Comparison of ENCODE assay signal across 10 mouse cellular contexts in genomic region chr8:77487590-77488214, GRCm38 (mm10). TPM values are rescaled to one million over a fixed set of nuclear protein-coding genes. Genes with fewer than 3 reads are reported as not detected.
DNase-seq lines count a peak whose midpoint lies in the region; ATAC-seq and TF ChIP-seq lines count a peak whose summit lies in the region.
"Had no signal": no experiment of that assay in that cellular context is flagged by ENCODE, and none has a peak within 500 bp of the region (broad histone marks: within the 10 kb centered on the region; RNA-seq: fewer than 3 reads in every experiment).

No protein-coding gene starts in this region.

- no peak overlapping the region for H3K4me3 ChIP-seq in liver, embryonic 13.5 days (replicated peaks)
- H3K4me3 ChIP-seq in liver, embryonic 12.5 days = no peak overlapping the region
- H3K4me3 ChIP-seq in heart, embryonic 13.5 days = no peak overlapping the region
- H3K4me3 ChIP-seq in myocyte = no peak overlapping the region
- H3K4me3 ChIP-seq: hindbrain, embryonic 15.5 days; neural tube, embryonic 12.5 days had no signal

- TF ChIP-seq POLR2A in myocyte (IDR thresholded peaks at IDR 0.05; ENCODE audit: insufficient read length, low read depth) = no peak

- no peak overlapping the region for H3ac ChIP-seq in myocyte (ENCODE audit: control insufficient read depth, insufficient read length)

- no peaks in the 10 kb centered on the region for H3K9me3 ChIP-seq in liver, embryonic 13.5 days (replicated peaks)
- no peaks in the 10 kb centered on the region for H3K9me3 ChIP-seq in liver, embryonic 12.5 days (replicated peaks)
- H3K9me3 ChIP-seq in heart, embryonic 13.5 days = no peaks in the 10 kb centered on the region
- H3K9me3 ChIP-seq: hindbrain, embryonic 15.5 days; neural tube, embryonic 12.5 days had no signal

- no peaks in the 10 kb centered on the region for H3K27me3 ChIP-seq in liver, embryonic 13.5 days
- H3K27me3 ChIP-seq in liver, embryonic 12.5 days (replicated peaks) = no peaks in the 10 kb centered on the region
- no peaks in the 10 kb centered on the region for H3K27me3 ChIP-seq in heart, embryonic 13.5 days (replicated peaks)
- no peaks in the 10 kb centered on the region for H3K27me3 ChIP-seq in myocyte (ENCODE audit: control insufficient read depth, insufficient read depth, insufficient read length)
- H3K27me3 ChIP-seq: hindbrain, embryonic 15.5 days; neural tube, embryonic 12.5 days had no signal

- H3K4me1 ChIP-seq in liver, embryonic 13.5 days (replicated peaks) = peaks cover 98% of the 10 kb centered on the region
- H3K4me1 ChIP-seq in liver, embryonic 12.5 days = peaks cover 97% of the 10 kb centered on the region
- peaks cover 97% of the 10 kb centered on the region for H3K4me1 ChIP-seq in heart, embryonic 13.5 days

- H3K4me2 ChIP-seq in liver, embryonic 13.5 days = no peak overlapping the region
- no peak overlapping the region for H3K4me2 ChIP-seq in liver, embryonic 12.5 days
- H3K4me2 ChIP-seq in heart, embryonic 13.5 days = no peak overlapping the region
- peak overlapping the region; percentile 59 for H3K4me2 ChIP-seq in myocyte (ENCODE audit: low read depth)
- H3K4me2 ChIP-seq: hindbrain, embryonic 15.5 days; neural tube, embryonic 12.5 days had no signal

- peaks cover 54% of the 10 kb centered on the region for H3K79me2 ChIP-seq in myocyte (ENCODE audit: control insufficient read depth, insufficient read depth)

- WGBS in liver, embryonic 13.5 days (ENCODE audit: insufficient replicate concordance) = 68% methylated on average over 10 of the region's 10 CpGs
- 66% methylated on average over 10 of the region's 10 CpGs for WGBS in liver, embryonic 12.5 days (ENCODE audit: insufficient replicate concordance)
- WGBS in heart, embryonic 13.5 days = 57% methylated on average over 10 of the region's 10 CpGs

- ATAC-seq in liver, embryonic 13.5 days (ENCODE audit: low read depth) = no peak
- ATAC-seq in liver, embryonic 12.5 days = no peak
- ATAC-seq in heart, embryonic 13.5 days (ENCODE audit: extremely low read depth, insufficient number of reproducible peaks, low FRiP score, low TSS enrichment) = no peak

- peak overlapping the region; percentile 43; the same call in 1 of the 2 replicates for H3K27ac ChIP-seq in liver, embryonic 13.5 days
- H3K27ac ChIP-seq in liver, embryonic 12.5 days = no peak overlapping the region
- peak overlapping the region; percentile 73 for H3K27ac ChIP-seq in heart, embryonic 13.5 days (replicated peaks)
- H3K27ac ChIP-seq: hindbrain, embryonic 15.5 days; neural tube, embryonic 12.5 days had no signal

- no peak overlapping the region for H3K9ac ChIP-seq in liver, embryonic 13.5 days
- no peak overlapping the region for H3K9ac ChIP-seq in liver, embryonic 12.5 days
- H3K9ac ChIP-seq in heart, embryonic 13.5 days = peak overlapping the region; percentile 54; the same call in 1 of the 2 replicates
- H3K9ac ChIP-seq: hindbrain, embryonic 15.5 days; neural tube, embryonic 12.5 days had no signal

- H3K36me3 ChIP-seq in liver, embryonic 13.5 days = no peaks in the 10 kb centered on the region
- no peaks in the 10 kb centered on the region for H3K36me3 ChIP-seq in liver, embryonic 12.5 days
- H3K36me3 ChIP-seq in heart, embryonic 13.5 days = no peaks in the 10 kb centered on the region
- H3K36me3 ChIP-seq in myocyte (ENCODE audit: control insufficient read depth, insufficient read depth) = no peaks in the 10 kb centered on the region
- H3K36me3 ChIP-seq: hindbrain, embryonic 15.5 days; neural tube, embryonic 12.5 days had no signal

- DNase-seq in adrenal gland, adult 2 months = peak; percentile 69
- no peak for DNase-seq in adrenal gland, adult 8-10 months
- no peak for DNase-seq in liver, embryonic 13.5 days
- DNase-seq in cerebellum, adult 11-12 months = no peak
- DNase-seq in right cerebral cortex, postnatal 25 days = no peak

TF ChIP-seq in myocyte, 11 proteins besides CTCF, POLR2A, EP300 and RAD21:
- no peak for TF ChIP-seq REST (IDR thresholded peaks at IDR 0.05; ENCODE audit: insufficient read depth, insufficient read length)
- peak in 2 of 3 experiments; percentile 86 to 88 for TF ChIP-seq MYOD1 (IDR thresholded peaks at IDR 0.05; ENCODE audit: control insufficient read depth in 1 of 3, insufficient read length in 2 of 3, low read depth in 2 of 3)
- no peak for TF ChIP-seq SRF (IDR thresholded peaks at IDR 0.05; ENCODE audit: control insufficient read depth, insufficient read length, low read depth)
- peak; percentile 21 to 68 (median 65) for TF ChIP-seq MYOG (IDR thresholded peaks at IDR 0.05; ENCODE audit: control insufficient read depth in 1 of 3, insufficient read depth in 1 of 3, insufficient read length in 2 of 3, low read depth in 2 of 3)

RNA-seq across cellular contexts. Expression of gene Arhgap10, which starts 30.1 kb away (rescaled TPM):
- total RNA-seq in adrenal gland, adult 2 months (2021) = 10 to 100 TPM; 16.9 to 29.1 TPM
- polyA plus RNA-seq in adrenal gland, adult 2 months (2012; rRNA removed) = 20.5 and 32.5 TPM in 2 replicates
- total RNA-seq in adrenal gland, adult 8-10 months (2022) = 10 to 100 TPM; 14.7 to 37.5 (median 18.3) TPM
- polyA plus RNA-seq in liver, embryonic 13.5 days (2015; fragmentation: Nextera tagmentation; extraction: Ambion mirVana) = 7.9 and 9.7 TPM in 2 replicates
- 13.5 and 13.8 TPM in 2 replicates for polyA plus RNA-seq in liver, embryonic 12.5 days (2016; fragmentation: Nextera tagmentation; extraction: Ambion mirVana)
- polyA plus RNA-seq in heart, embryonic 13.5 days (2015; fragmentation: Nextera tagmentation; extraction: Ambion mirVana) = 20.3 and 20.7 TPM in 2 replicates
- polyA plus RNA-seq in myocyte (2012; fragmentation: generic; extraction: Trizol) = 18.1 TPM
